Comparison of ENCODE assay signal across 8 mouse cellular contexts in the genomic region with DNA sequence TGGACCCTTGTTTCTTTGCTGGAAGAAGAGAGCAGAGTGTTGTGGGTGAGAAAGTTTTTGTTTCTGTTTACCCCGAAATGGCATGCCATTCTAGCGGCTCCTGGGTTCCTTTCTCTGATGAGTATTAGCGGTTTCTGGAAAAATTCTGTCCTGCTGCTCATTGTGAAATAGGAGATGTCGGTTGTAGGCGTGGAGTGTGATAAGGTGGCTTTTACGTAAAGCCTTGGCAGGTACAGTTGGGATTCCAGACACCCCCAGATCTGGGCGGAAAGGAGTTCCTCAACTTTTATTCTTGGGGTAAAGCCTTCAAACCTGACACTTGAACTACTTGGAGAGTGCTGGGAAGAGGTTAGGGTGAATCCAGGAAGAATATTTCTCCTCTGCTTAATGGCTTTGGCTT. TPM values are rescaled to one million over a fixed set of nuclear protein-coding genes. Genes with fewer than 3 reads are reported as not detected.
DNase-seq lines count a peak whose midpoint lies in the region; ATAC-seq and TF ChIP-seq lines count a peak whose summit lies in the region.

No protein-coding gene starts in this region.

- H3K4me1 ChIP-seq in forebrain, embryonic 10.5 days = peaks cover 57% of the 10 kb centered on the region
- H3K4me1 ChIP-seq in limb, embryonic 13.5 days = peaks cover 12% of the 10 kb centered on the region; the same call in 1 of the 2 replicates
- H3K4me1 ChIP-seq in olfactory bulb, adult 2 months (ENCODE audit: control insufficient read depth, insufficient read depth, low read length) = peaks cover 3% of the 10 kb centered on the region; the same call in 1 of the 2 replicates

- H3K27me3 ChIP-seq in forebrain, embryonic 10.5 days (ENCODE audit: poor library complexity, severe bottlenecking) = peaks cover 27% of the 10 kb centered on the region
- peaks cover 11% of the 10 kb centered on the region for H3K27me3 ChIP-seq in limb, embryonic 13.5 days

- peak overlapping the region; percentile 95 for H3K27ac ChIP-seq in forebrain, embryonic 10.5 days
- H3K27ac ChIP-seq in limb, embryonic 13.5 days = no peak overlapping the region
- no peak overlapping the region for H3K27ac ChIP-seq in olfactory bulb, adult 2 months (ENCODE audit: insufficient read depth, low read depth, low read length)

- TF ChIP-seq CTCF in olfactory bulb, adult 2 months (IDR thresholded peaks at IDR 0.05; ENCODE audit: insufficient read depth, low read depth, low read length) = no peak

- H3K36me3 ChIP-seq in forebrain, embryonic 10.5 days (replicated peaks) = no peaks in the 10 kb centered on the region
- H3K36me3 ChIP-seq in limb, embryonic 13.5 days = no peaks in the 10 kb centered on the region

- H3K9me3 ChIP-seq in forebrain, embryonic 10.5 days = no peaks in the 10 kb centered on the region
- no peaks in the 10 kb centered on the region for H3K9me3 ChIP-seq in limb, embryonic 13.5 days

- 4% methylated on average over 7 of the region's 7 CpGs for WGBS in forebrain, embryonic 10.5 days
- WGBS in limb, embryonic 13.5 days = 6% methylated on average over 7 of the region's 7 CpGs
- 29% methylated on average over 7 of the region's 7 CpGs for WGBS in olfactory bulb, adult 2 months

- no peak for TF ChIP-seq POLR2A in olfactory bulb, adult 2 months (IDR thresholded peaks at IDR 0.05; ENCODE audit: insufficient read depth, low read depth, low read length)

- peak overlapping the region; percentile 58 for H3K4me3 ChIP-seq in forebrain, embryonic 10.5 days
- peak overlapping the region; percentile 63 for H3K4me3 ChIP-seq in limb, embryonic 13.5 days
- H3K4me3 ChIP-seq in olfactory bulb, adult 2 months (ENCODE audit: insufficient read depth, low read depth, low read length) = peak overlapping the region; percentile 54

- no peak for ATAC-seq in limb, embryonic 13.5 days (ENCODE audit: low FRiP score, low read depth)

- peak overlapping the region; percentile 75 for H3K9ac ChIP-seq in limb, embryonic 13.5 days

- peak overlapping the region; percentile 94 for H3K4me2 ChIP-seq in limb, embryonic 13.5 days (replicated peaks)

- DNase-seq in lung, adult 18-20 months = peak; percentile 6 to 16
- no peak for DNase-seq in lung, postnatal 14 days
- DNase-seq in forebrain, embryonic 10.5 days (ENCODE audit: extremely low spot score, low spot score) = no peak
- no peak for DNase-seq in thymus, adult 18-20 months
- DNase-seq in layer of hippocampus, postnatal 14 days (ENCODE audit: low spot score in 2 of 2) = no peak
- no peak for DNase-seq in right cerebral cortex, postnatal 4 days

RNA-seq across cellular contexts. Expression of a gene that starts 2.3 kb away (rescaled TPM):
- polyA plus RNA-seq in forebrain, embryonic 10.5 days (2016; fragmentation: Nextera tagmentation; extraction: Ambion mirVana) = 2.7 and 2.8 TPM in 2 replicates
- 2.3 and 2.7 TPM in 2 replicates for polyA plus RNA-seq in limb, embryonic 13.5 days (2015; fragmentation: Nextera tagmentation; extraction: Ambion mirVana)
- not detected in 2 replicates for polyA plus RNA-seq in olfactory bulb, adult 2 months (2012; ENCODE audit: insufficient read depth, insufficient read length, low replicate concordance, missing spikeins)
- 10 to 100 TPM; 72.3 to 81.4 TPM for total RNA-seq in layer of hippocampus, postnatal 14 days (2021)

Comparison
In these comparisons a context has a peak if more than half of its experiments do, and no peak if none do; other contexts are left out.
1. DNase-seq: peak in lung, adult 18-20 months (2 of 2); none in lung, postnatal 14 days (single experiment), forebrain, embryonic 10.5 days (single experiment), thymus, adult 18-20 months (0 of 2), layer of hippocampus, postnatal 14 days (0 of 2) and right cerebral cortex, postnatal 4 days (single experiment).
2. Peak in every context shown above with its lines, with median percentiles within 50 percentile points of each other: H3K4me3 ChIP-seq.